10 mouse cellular contexts compared by ENCODE assay signal in genomic region chr4:154247207-154248091, GRCm38 (mm10). TPM values are rescaled to one million over a fixed set of nuclear protein-coding genes. Genes with fewer than 3 reads are reported as not detected.
DNase-seq lines count a peak whose midpoint lies in the region; ATAC-seq and TF ChIP-seq lines count a peak whose summit lies in the region.
"Had no signal": no experiment of that assay in that cellular context is flagged by ENCODE, and none has a peak within 500 bp of the region (broad histone marks: within the 10 kb centered on the region; RNA-seq: fewer than 3 reads in every experiment).

No protein-coding gene starts in this region.

- H3K9ac ChIP-seq in forebrain, embryonic 11.5 days (ENCODE audit: low read length), result no peak overlapping the region
- no peak overlapping the region for H3K9ac ChIP-seq in forebrain, embryonic 16.5 days (replicated peaks; ENCODE audit: low read depth, low read length)
- no peak overlapping the region for H3K9ac ChIP-seq in lung, embryonic 15.5 days
- H3K9ac ChIP-seq in heart, postnatal 0 days (replicated peaks; ENCODE audit: low read depth, low read length), result no peak overlapping the region
- no peak overlapping the region for H3K9ac ChIP-seq in liver, postnatal 0 days (replicated peaks)

- H3K4me3 ChIP-seq in forebrain, embryonic 11.5 days (ENCODE audit: low read depth, low read length), result no peak overlapping the region
- H3K4me3 ChIP-seq in forebrain, embryonic 16.5 days (replicated peaks; ENCODE audit: low read length), result no peak overlapping the region
- no peak overlapping the region for H3K4me3 ChIP-seq in lung, embryonic 15.5 days
- no peak overlapping the region for H3K4me3 ChIP-seq in heart, postnatal 0 days (ENCODE audit: low read depth, low read length)
- H3K4me3 ChIP-seq in liver, postnatal 0 days (ENCODE audit: low read depth, low read length), result no peak overlapping the region

- no peaks in the 10 kb centered on the region for H3K27me3 ChIP-seq in forebrain, embryonic 11.5 days (ENCODE audit: control insufficient read depth, insufficient read depth, low read length)
- no peaks in the 10 kb centered on the region for H3K27me3 ChIP-seq in forebrain, embryonic 16.5 days (replicated peaks; ENCODE audit: control insufficient read depth, insufficient read depth, low read length)
- no peaks in the 10 kb centered on the region for H3K27me3 ChIP-seq in lung, embryonic 15.5 days
- 0 out of 2 replicates have a peak, but pooled peaks cover 2% of the 10 kb centered on the region for H3K27me3 ChIP-seq in heart, postnatal 0 days (ENCODE audit: control insufficient read depth, insufficient read depth, low read length)
- no peaks in the 10 kb centered on the region for H3K27me3 ChIP-seq in liver, postnatal 0 days (ENCODE audit: insufficient read depth, low read length)

- no peak for TF ChIP-seq CTCF in heart, postnatal 0 days (IDR thresholded peaks at IDR 0.05; ENCODE audit: low read depth)
- TF ChIP-seq CTCF in liver, postnatal 0 days (IDR thresholded peaks at IDR 0.05; ENCODE audit: low read depth), result no peak

- TF ChIP-seq EP300 in heart, postnatal 0 days (IDR thresholded peaks at IDR 0.05; ENCODE audit: low read depth), result no peak
- TF ChIP-seq EP300 in liver, postnatal 0 days (IDR thresholded peaks at IDR 0.05; ENCODE audit: low read depth), result no peak

- no peaks in the 10 kb centered on the region for H3K9me3 ChIP-seq in forebrain, embryonic 11.5 days (ENCODE audit: control insufficient read depth, low read length)
- H3K9me3 ChIP-seq in forebrain, embryonic 16.5 days (ENCODE audit: control insufficient read depth, low read length), result no peaks in the 10 kb centered on the region
- H3K9me3 ChIP-seq in lung, embryonic 15.5 days, result no peaks in the 10 kb centered on the region
- H3K9me3 ChIP-seq in heart, postnatal 0 days (replicated peaks; ENCODE audit: control insufficient read depth, low read length), result no peaks in the 10 kb centered on the region
- H3K9me3 ChIP-seq in liver, postnatal 0 days (ENCODE audit: low read length), result no peaks in the 10 kb centered on the region

- no peak for DNase-seq in forebrain, embryonic 11.5 days (ENCODE audit: low spot score)
- DNase-seq in lung, adult 18-20 months, result no peak
- DNase-seq in heart, postnatal 0 days (ENCODE audit: low spot score), result no peak
- DNase-seq in liver, postnatal 0 days, result no peak
- no peak for DNase-seq in left cerebral cortex, adult 8-10 months (ENCODE audit: low spot score in 2 of 2)
- no peak for DNase-seq in left cerebral cortex, postnatal 36 days (ENCODE audit: low spot score in 2 of 2)

- H3K4me2 ChIP-seq in forebrain, embryonic 11.5 days (ENCODE audit: low read depth, low read length, severe bottlenecking), result no peak overlapping the region
- H3K4me2 ChIP-seq in forebrain, embryonic 16.5 days (ENCODE audit: low read length), result no peak overlapping the region
- H3K4me2 ChIP-seq in lung, embryonic 15.5 days, result peak overlapping the region; percentile 61; the same call in 1 of the 2 replicates
- peak overlapping the region; percentile 57 for H3K4me2 ChIP-seq in heart, postnatal 0 days (ENCODE audit: low read depth, low read length)
- H3K4me2 ChIP-seq in liver, postnatal 0 days (ENCODE audit: low read depth, low read length), result peak overlapping the region; percentile 73

- intact Hi-C loops in left cerebral cortex, postnatal 36 days (cut with DNase I), result no loop called here

- 43% methylated on average over 22 of the region's 22 CpGs for WGBS in forebrain, embryonic 11.5 days
- WGBS in forebrain, embryonic 16.5 days, result 56% methylated on average over 22 of the region's 22 CpGs
- WGBS in lung, embryonic 15.5 days, result 29% methylated on average over 22 of the region's 22 CpGs
- 63% methylated on average over 22 of the region's 22 CpGs for WGBS in heart, postnatal 0 days
- WGBS in liver, postnatal 0 days (ENCODE audit: insufficient replicate concordance), result 64% methylated on average over 22 of the region's 22 CpGs

- ATAC-seq in forebrain, embryonic 11.5 days (replicated peaks; ENCODE audit: low FRiP score), result 0 out of 2 replicates have a peak, but pooled peaks have one; percentile 16
- no peak for ATAC-seq in forebrain, embryonic 16.5 days
- ATAC-seq in lung, embryonic 15.5 days (ENCODE audit: borderline replicate concordance, extremely low read depth, low FRiP score, low TSS enrichment), result 0 out of 2 replicates have a peak, but pooled peaks have one; percentile 1
- no peak for ATAC-seq in heart, postnatal 0 days (ENCODE audit: insufficient read depth, low read depth)
- peak; percentile 39 for ATAC-seq in liver, postnatal 0 days

- no peaks in the 10 kb centered on the region for H3K36me3 ChIP-seq in forebrain, embryonic 11.5 days (ENCODE audit: control insufficient read depth, insufficient read depth, low read length)
- no peaks in the 10 kb centered on the region for H3K36me3 ChIP-seq in forebrain, embryonic 16.5 days (ENCODE audit: control insufficient read depth, insufficient read depth)
- H3K36me3 ChIP-seq in lung, embryonic 15.5 days, result no peaks in the 10 kb centered on the region
- no peaks in the 10 kb centered on the region for H3K36me3 ChIP-seq in heart, postnatal 0 days (replicated peaks; ENCODE audit: control insufficient read depth, insufficient read depth, low read length)
- no peaks in the 10 kb centered on the region for H3K36me3 ChIP-seq in liver, postnatal 0 days (replicated peaks; ENCODE audit: insufficient read depth, low read length)

- peaks cover 4% of the 10 kb centered on the region; the same call in 1 of the 2 replicates for H3K4me1 ChIP-seq in forebrain, embryonic 11.5 days (replicated peaks; ENCODE audit: control insufficient read depth, insufficient read depth, low read length)
- no peaks in the 10 kb centered on the region; the same call in 1 of the 2 replicates for H3K4me1 ChIP-seq in forebrain, embryonic 16.5 days (replicated peaks; ENCODE audit: control insufficient read depth, insufficient read depth, low read length)
- peaks cover 11% of the 10 kb centered on the region for H3K4me1 ChIP-seq in lung, embryonic 15.5 days
- H3K4me1 ChIP-seq in heart, postnatal 0 days (ENCODE audit: control insufficient read depth, insufficient read depth), result 0 out of 2 replicates have a peak, but pooled peaks cover 4% of the 10 kb centered on the region
- peaks cover 3% of the 10 kb centered on the region for H3K4me1 ChIP-seq in liver, postnatal 0 days (ENCODE audit: insufficient read depth)

- H3K27ac ChIP-seq in forebrain, embryonic 11.5 days (ENCODE audit: low read depth, low read length), result no peak overlapping the region
- no peak overlapping the region for H3K27ac ChIP-seq in forebrain, embryonic 16.5 days (ENCODE audit: low read length)
- H3K27ac ChIP-seq in lung, embryonic 15.5 days, result no peak overlapping the region
- no peak overlapping the region for H3K27ac ChIP-seq in heart, postnatal 0 days (ENCODE audit: low read depth)
- H3K27ac ChIP-seq in liver, postnatal 0 days (ENCODE audit: low read depth), result no peak overlapping the region
- H3K27ac ChIP-seq: hindbrain, postnatal 0 days had no signal

RNA-seq across cellular contexts. Expression of gene Arhgef16, which starts 54.0 kb away (rescaled TPM):
- 0.90 and 1.2 TPM in 2 replicates for polyA plus RNA-seq in forebrain, embryonic 11.5 days (2014; fragmentation: Nextera tagmentation; extraction: Ambion mirVana)
- 0.51 and 0.89 TPM in 2 replicates for polyA plus RNA-seq in forebrain, embryonic 16.5 days (2015; fragmentation: Nextera tagmentation; extraction: Ambion mirVana)
- polyA plus RNA-seq in lung, embryonic 15.5 days (2015; fragmentation: Nextera tagmentation; extraction: Ambion mirVana), result 20.8 and 23.0 TPM in 2 replicates
- total RNA-seq in heart, postnatal 0 days (2014; rRNA removed; ENCODE audit: low replicate concordance), result 2.6 and 3.5 TPM in 2 replicates
- 0.49 and 0.62 TPM in 2 replicates for polyA plus RNA-seq in heart, postnatal 0 days (2015; fragmentation: Nextera tagmentation; extraction: Ambion mirVana)
- polyA plus RNA-seq in liver, postnatal 0 days (2015; fragmentation: Nextera tagmentation; extraction: Ambion mirVana), result 3.2 and 4.3 TPM in 2 replicates
- 1 to 10 TPM; 1.1 to 1.6 (median 1.2) TPM for total RNA-seq in left cerebral cortex, adult 8-10 months (2022)
- total RNA-seq in left cerebral cortex, postnatal 36 days (2021), result under 1 TPM; 0.59 to 0.62 TPM
- total RNA-seq: monocyte, adult 5-6 weeks had no signal

Comparison
In these comparisons a context has a peak if more than half of its experiments do, and no peak if none do; other contexts are left out.
1. ATAC-seq: peak in forebrain, embryonic 11.5 days (single experiment), lung, embryonic 15.5 days (single experiment) and liver, postnatal 0 days (single experiment); none in forebrain, embryonic 16.5 days (single experiment) and heart, postnatal 0 days (single experiment).
2. H3K4me2 ChIP-seq: peak in lung, embryonic 15.5 days (single experiment), heart, postnatal 0 days (single experiment) and liver, postnatal 0 days (single experiment); none in forebrain, embryonic 11.5 days (single experiment) and forebrain, embryonic 16.5 days (single experiment).